Mouse (Mus musculus): ENCODE measurements at regions not wholly inside any gene's neighbourhood (a gene's known extent, or its start where the extent isn't known, plus 50 kb on each side); places are given as distances from the start of the nearest gene placed in this dataset.

- H3K9me3 ChIP-seq (replicated peaks; ENCODE audit: insufficient read depth, low read length) = no peaks in the 10 kb centered on the region
- no peak for DNase-seq (ENCODE audit: low read depth, low spot score)
- H3K4me1 ChIP-seq (ENCODE audit: control insufficient read depth in 1 of 2, insufficient read depth in 2 of 2, low read length in 2 of 2) = no peaks in the 10 kb centered on the region
- no peak overlapping the region for H3K27ac ChIP-seq (ENCODE audit: control insufficient read depth, low read depth, low read length)
- H3K9ac ChIP-seq (ENCODE audit: control insufficient read depth, low read depth, low read length, poor library complexity, severe bottlenecking) = no peak overlapping the region
- TF ChIP-seq MAZ (IDR thresholded peaks at IDR 0.05; ENCODE audit: low read depth, low read length) (no peak), ELF1 (IDR thresholded peaks at IDR 0.05; ENCODE audit: low read depth, low read length) (no peak), POLR2A (IDR thresholded peaks at IDR 0.05; ENCODE audit: control insufficient read depth in 1 of 2, insufficient read depth in 1 of 2, low read depth in 1 of 2, low read length in 2 of 2, poor library complexity in 1 of 2) (no peak), MYC (IDR thresholded peaks at IDR 0.05; ENCODE audit: low read depth, low read length) (no peak), E2F4 (IDR thresholded peaks at IDR 0.05; ENCODE audit: borderline replicate concordance, low read depth, low read length) (no peak), NRF1 (IDR thresholded peaks at IDR 0.05; ENCODE audit: insufficient read depth, low read depth, low read length, poor library complexity, severe bottlenecking) (no peak), HCFC1 (IDR thresholded peaks at IDR 0.05; ENCODE audit: low read depth, low read length) (no peak), TAL1 (IDR thresholded peaks at IDR 0.05; ENCODE audit: low read length) (no peak), KAT2A (conservative IDR thresholded peaks at IDR 0.05; ENCODE audit: low read depth, low read length) (no peak), USF1 (IDR thresholded peaks at IDR 0.05; ENCODE audit: low read depth, low read length) (no peak), MAX (IDR thresholded peaks at IDR 0.05; ENCODE audit: low read length) (no peak), CHD1 (IDR thresholded peaks at IDR 0.05; ENCODE audit: low read depth, low read length) (no peak), GATA1 (IDR thresholded peaks at IDR 0.05; ENCODE audit: low read depth, low read length) (no peak), ZC3H11A (IDR thresholded peaks at IDR 0.05; ENCODE audit: low read depth, low read length) (no peak), CTCF (IDR thresholded peaks at IDR 0.05 in 2 of 3, conservative IDR thresholded peaks at IDR 0.05 in 1 of 3; ENCODE audit: control insufficient read depth in 1 of 3, insufficient read depth in 1 of 3, low read depth in 2 of 3, low read length in 3 of 3, poor library complexity in 1 of 3, severe bottlenecking in 1 of 3) (no peak), USF2 (IDR thresholded peaks at IDR 0.05; ENCODE audit: borderline replicate concordance in 1 of 2, insufficient read depth in 1 of 2, low read depth in 1 of 2, low read length in 2 of 2) (no peak)
- H3K79me2 ChIP-seq (ENCODE audit: control insufficient read depth, insufficient read depth, low read length, poor library complexity) = no peaks in the 10 kb centered on the region
- no peak overlapping the region for H3K4me3 ChIP-seq (ENCODE audit: control insufficient read depth in 1 of 2, insufficient read depth in 1 of 2, low read depth in 2 of 2, low read length in 2 of 2)
- no peaks in the 10 kb centered on the region for H3K36me3 ChIP-seq (ENCODE audit: control insufficient read depth in 1 of 2, insufficient read depth in 2 of 2, low read length in 2 of 2)
- no peaks in the 10 kb centered on the region for H3K27me3 ChIP-seq (ENCODE audit: control insufficient read depth in 1 of 2, insufficient read depth in 2 of 2, low read length in 2 of 2)
These were observed 82.7 kb upstream of the Dyrk2 start for GRCm38 (mm10) chr10:118952756-118953155.

GRCm38 (mm10) chr10:118947724-118948123 is 77.7 kb upstream of the Dyrk2 start:
- Histone ChIP-seq H3K79me2 (ENCODE audit: control insufficient read depth, insufficient read depth, low read length, poor library complexity) (no peaks in the 10 kb centered on the region), H3K9me3 (replicated peaks; ENCODE audit: insufficient read depth, low read length) (no peaks in the 10 kb centered on the region), H3K36me3 (ENCODE audit: control insufficient read depth in 1 of 2, insufficient read depth in 2 of 2, low read length in 2 of 2) (no peaks in the 10 kb centered on the region), H3K4me1 (ENCODE audit: control insufficient read depth in 1 of 2, insufficient read depth in 2 of 2, low read length in 2 of 2) (no peaks in the 10 kb centered on the region), H3K9ac (ENCODE audit: control insufficient read depth, low read depth, low read length, poor library complexity, severe bottlenecking) (no peak overlapping the region), H3K27ac (ENCODE audit: control insufficient read depth, low read depth, low read length) (no peak overlapping the region), H3K4me3 (ENCODE audit: control insufficient read depth in 1 of 2, insufficient read depth in 1 of 2, low read depth in 2 of 2, low read length in 2 of 2) (no peak overlapping the region), H3K27me3 (ENCODE audit: control insufficient read depth in 1 of 2, insufficient read depth in 2 of 2, low read length in 2 of 2) (no peaks in the 10 kb centered on the region)
- TF ChIP-seq CHD2 (IDR thresholded peaks at IDR 0.05; ENCODE audit: low read length) (no peak), MXI1 (IDR thresholded peaks at IDR 0.05; ENCODE audit: low read depth, low read length) (no peak), USF2 (IDR thresholded peaks at IDR 0.05; ENCODE audit: borderline replicate concordance in 1 of 2, insufficient read depth in 1 of 2, low read depth in 1 of 2, low read length in 2 of 2) (no peak), RAD21 (IDR thresholded peaks at IDR 0.05; ENCODE audit: low read depth, low read length) (no peak), ZMIZ1 (IDR thresholded peaks at IDR 0.05; ENCODE audit: low read depth, low read length) (no peak), MYC (IDR thresholded peaks at IDR 0.05; ENCODE audit: low read depth, low read length) (no peak), ETS1 (IDR thresholded peaks at IDR 0.05; ENCODE audit: low read depth, low read length) (no peak), POLR2AphosphoS2 (IDR thresholded peaks at IDR 0.05; ENCODE audit: low read length) (no peak), ELF1 (IDR thresholded peaks at IDR 0.05; ENCODE audit: low read depth, low read length) (no peak), POLR2A (IDR thresholded peaks at IDR 0.05; ENCODE audit: control insufficient read depth in 1 of 2, insufficient read depth in 1 of 2, low read depth in 1 of 2, low read length in 2 of 2, poor library complexity in 1 of 2) (no peak), GATA1 (IDR thresholded peaks at IDR 0.05; ENCODE audit: low read depth, low read length) (no peak), EP300 (IDR thresholded peaks at IDR 0.05; ENCODE audit: low read depth in 1 of 2, low read length in 2 of 2) (no peak), SIN3A (IDR thresholded peaks at IDR 0.05; ENCODE audit: low read length) (no peak), GABPA (IDR thresholded peaks at IDR 0.05; ENCODE audit: low read depth, low read length) (no peak), BHLHE40 (IDR thresholded peaks at IDR 0.05; ENCODE audit: borderline replicate concordance, low read depth, low read length) (no peak), MAFK (IDR thresholded peaks at IDR 0.05; ENCODE audit: borderline replicate concordance, low read depth, low read length) (no peak), TAL1 (IDR thresholded peaks at IDR 0.05; ENCODE audit: low read length) (no peak), MAZ (IDR thresholded peaks at IDR 0.05; ENCODE audit: low read depth, low read length) (no peak), USF1 (IDR thresholded peaks at IDR 0.05; ENCODE audit: low read depth, low read length) (no peak), KAT2A (conservative IDR thresholded peaks at IDR 0.05; ENCODE audit: low read depth, low read length) (no peak)
- DNase-seq (ENCODE audit: low read depth, low spot score) = no peak
